Mouse (Mus musculus) heart, adult 9 months (tissue): ENCODE measurements around the gene Zfp384.
"Not testable (repeated sequence)": the region's sequence is repeated elsewhere in the genome, so short reads cannot be mapped to it uniquely, and the experiment has no call there.

Experiments
- DNase-seq, 2 experiments: peaks; one replicate each; pipeline ENCODE4 v3.0.0; 2022; ENCODE audit warnings: low spot score in 2 of 2

Gene Zfp384

DNA sequence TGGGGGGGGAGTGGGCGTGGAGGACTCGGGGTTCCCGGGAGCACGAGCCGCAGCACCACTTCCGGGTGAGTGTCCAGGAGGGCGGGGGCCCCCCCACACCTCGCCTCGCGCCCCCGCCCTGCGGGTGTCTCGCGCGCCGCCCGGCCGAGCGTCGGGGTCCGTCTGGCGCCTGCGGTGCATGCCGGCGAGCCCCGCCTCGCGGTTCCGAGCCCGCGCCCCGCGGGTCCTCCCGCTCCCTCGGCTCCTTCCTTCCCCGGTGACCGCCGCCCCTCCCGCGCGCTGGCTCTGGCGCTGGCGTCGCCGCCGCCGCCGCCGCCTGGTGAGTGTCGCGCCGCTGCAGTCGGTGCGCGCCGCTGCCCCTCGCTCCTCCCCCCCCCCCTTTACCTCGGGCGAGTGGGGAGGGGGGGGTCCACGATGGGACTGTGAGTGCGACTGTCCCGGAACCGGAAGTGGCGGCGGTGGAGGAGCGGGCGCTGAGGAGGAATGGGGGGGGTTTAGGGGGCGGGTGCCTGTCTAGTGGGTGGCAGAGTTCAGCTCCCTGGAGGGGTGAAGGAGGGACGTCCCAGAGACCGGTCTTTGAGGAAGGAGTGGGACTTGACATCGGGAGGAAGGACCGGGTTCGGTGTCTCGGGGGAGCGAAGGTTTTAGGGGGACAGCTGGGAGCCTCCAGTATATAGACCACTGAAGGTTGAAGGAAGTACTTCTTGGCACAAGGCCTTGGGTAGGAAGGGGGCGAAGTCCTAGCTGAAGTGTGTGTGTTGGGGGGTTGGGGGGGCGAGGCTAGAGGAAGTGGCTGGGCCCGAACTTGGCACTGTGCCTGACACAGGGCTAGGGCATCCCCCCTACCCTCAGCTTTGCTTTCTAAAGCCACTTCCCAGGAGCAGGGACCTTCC is 482 bp downstream of the Zfp384 start:
- peak; percentile 73 to 80 for DNase-seq

DNA sequence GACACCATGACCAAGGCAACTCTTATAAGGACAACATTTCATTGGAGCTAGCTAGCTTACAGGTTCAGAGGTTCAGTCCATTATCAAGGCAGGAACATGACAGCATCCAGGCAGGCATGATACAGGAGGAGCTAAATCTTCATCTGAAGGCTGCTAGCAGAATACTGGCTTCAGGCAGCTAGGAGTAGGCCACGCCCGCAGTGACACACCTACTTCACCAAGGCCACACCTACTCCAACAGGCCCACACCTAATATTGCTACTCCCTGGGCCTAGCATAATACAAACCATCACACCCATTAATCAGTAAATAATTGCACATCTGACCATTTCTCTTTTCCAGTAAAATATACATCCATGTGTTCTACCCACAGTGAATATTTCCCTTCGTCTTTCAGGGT is 8.7 kb downstream of the Zfp384 start:
- DNase-seq = no peak

DNA sequence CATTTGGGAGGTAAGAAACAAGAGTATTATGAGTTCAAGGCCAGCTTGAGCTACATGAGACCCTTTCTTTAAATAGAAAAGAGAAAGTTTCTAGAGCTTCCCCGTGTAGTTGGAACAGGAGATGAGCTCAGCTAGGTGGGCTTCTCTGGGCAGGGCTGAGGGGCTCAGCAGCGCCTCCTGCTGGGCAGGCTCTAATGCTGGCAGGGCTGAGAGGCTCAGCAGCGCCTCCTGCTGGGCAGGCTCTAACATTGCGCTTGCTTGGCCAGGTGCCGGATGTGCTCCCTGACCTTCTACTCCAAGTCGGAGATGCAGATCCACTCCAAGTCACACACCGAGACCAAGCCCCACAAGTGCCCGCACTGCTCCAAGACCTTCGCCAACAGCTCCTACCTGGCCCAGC is 21.6 kb downstream of the Zfp384 start:
- DNase-seq = not testable (repeated sequence)

DNA sequence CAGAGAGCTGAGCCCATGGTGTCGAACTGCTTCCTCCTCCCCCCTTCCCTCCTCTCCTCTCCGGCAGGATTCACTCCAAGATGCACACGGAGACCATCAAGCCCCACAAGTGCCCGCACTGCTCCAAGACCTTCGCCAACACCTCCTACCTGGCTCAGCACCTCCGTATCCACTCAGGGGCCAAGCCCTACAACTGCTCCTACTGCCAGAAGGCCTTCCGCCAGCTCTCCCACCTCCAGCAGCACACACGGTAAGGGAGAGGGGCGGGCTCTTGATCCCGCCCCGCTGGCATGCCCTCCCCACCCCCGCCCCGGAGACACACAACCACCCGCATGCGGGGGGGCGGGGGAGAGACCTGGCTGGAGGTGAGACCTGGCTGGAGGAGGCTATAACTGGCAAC is 22.7 kb downstream of the Zfp384 start:
- DNase-seq = no peak

DNA sequence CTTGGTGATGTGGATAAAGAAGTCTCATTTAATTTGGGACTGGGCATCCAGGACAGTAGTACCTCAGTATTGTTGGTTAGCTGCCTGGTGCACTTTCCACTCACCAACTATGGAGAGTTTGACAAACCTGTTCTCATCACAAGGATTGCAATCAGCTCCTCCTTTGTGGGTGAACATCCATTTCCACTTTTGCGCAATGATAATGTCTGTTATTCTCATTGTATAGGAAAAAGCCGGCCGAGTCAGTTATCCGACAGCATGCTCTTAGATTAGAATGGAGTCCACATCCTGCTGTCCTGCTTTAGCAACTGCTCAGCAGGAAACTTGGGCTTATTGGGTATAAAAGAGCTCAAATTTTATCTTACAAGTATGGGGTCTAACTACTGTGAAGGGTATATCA is 29.7 kb downstream of the Zfp384 start:
- DNase-seq = no peak

DNA sequence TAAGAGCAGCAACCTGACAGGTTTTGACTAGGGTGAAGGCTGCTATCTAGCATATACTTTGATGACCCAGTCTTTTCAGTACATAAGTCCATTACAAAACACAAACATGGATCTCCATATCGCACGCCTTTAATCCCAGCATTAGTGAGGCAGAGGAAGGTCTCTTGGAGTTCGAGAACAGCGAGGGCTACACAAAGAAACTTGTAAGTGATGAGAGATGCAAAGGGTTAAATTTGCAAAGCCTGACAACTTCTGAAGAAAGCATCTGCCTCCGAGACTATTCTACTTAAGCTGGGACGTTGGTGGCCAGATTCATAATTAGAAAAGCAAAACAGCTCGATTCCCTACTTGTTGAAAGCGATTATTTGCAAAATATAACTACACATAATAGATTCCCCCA is 30.2 kb downstream of the Zfp384 start:
- DNase-seq = peak in 1 of 2 experiments; percentile 21

DNA sequence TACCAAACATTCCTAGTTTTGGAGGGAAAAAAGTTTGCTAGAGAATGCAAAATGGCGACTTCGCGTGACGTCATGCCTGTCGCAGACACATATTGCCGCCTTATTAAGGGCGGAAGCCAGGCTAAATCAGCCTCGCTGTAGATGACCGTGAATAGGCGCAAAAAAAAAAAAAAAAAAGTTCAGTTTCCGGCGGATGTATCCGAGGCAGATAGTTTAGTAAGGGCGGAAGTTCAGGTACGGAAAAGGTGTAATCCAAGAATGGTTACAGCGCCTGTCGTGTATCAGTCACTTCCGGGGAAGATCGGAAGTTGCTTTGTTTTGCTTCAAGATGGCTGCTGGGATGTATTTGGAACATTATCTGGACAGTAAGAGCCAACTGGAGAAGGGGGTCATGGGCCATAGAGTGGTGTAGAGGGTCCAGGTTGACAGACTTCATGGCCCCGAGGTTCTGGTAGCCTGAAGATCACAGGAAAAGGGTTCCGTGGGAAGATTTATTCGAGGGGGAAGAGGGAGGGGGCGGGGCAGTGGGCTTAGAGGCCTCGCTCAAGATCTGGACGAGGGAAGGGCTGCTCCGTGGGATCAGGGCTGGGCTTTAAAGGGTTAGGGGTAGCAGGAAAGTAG is 30.7 kb downstream of the Zfp384 start, which contains the start of gene Ing4:
Gene Ing4, plus strand, starts transcription at position 228 of the 621 bp plus-strand sequence.
- peak; percentile 87 to 92 for DNase-seq

DNA sequence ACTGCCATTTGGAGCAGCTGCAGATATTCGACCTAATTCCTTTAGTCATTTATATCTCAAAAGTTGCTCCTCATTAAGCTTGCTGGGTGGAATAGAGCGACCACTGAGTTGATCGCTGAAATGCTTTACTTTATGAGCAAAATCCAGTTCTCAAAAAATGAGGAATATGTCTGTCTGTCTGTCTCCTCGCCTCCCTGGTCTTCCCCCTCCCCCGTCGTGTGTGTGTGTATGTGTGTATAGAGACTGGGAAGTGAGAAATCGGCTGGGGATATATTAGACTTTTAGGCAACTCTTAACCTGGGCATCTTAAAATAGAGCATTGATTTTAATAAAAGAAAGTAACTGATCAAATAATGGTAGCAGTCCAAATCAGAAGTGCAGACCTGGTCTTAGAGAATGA is 31.3 kb downstream of the Zfp384 start:
- DNase-seq = no peak

DNA sequence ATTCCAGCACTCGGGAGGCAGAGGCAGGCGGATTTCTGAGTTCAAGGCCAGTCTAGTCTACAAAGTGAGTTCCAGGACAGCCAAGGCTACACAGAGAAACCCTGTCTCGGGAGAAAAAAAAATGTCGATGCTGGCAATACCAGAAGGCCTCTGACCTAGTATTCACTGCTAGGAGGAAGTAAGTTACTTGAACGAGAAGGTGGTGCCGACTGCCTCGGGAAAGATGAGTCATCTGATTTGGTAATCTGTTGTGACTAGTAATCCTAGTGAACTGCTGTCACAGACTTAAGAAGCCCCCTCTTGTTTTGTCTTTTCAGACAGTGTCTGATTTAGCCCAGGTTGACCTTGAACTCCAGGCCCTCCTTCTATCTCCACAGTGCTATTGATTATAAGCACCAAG is 32.1 kb downstream of the Zfp384 start:
- DNase-seq = no peak

DNA sequence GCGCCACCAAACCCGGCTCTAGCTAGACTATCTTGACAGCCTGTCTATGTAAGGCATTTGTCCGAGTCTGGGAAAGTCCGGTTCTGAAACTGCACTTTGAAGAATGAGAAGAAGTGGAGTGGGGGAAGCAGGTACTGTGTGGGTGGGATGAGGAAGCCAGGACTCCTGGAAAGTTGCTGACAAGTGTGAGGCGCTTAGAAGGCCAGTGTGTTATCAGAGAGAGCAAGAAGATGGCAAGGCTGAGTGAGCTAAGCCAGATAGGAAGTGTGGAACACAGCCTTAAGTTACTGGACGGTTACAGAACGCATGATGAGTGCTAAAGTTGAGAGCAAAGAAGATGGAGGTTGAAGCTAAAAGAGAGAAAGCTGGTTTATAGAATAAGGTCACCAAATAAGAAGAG is 33.1 kb downstream of the Zfp384 start:
- no peak for DNase-seq

DNA sequence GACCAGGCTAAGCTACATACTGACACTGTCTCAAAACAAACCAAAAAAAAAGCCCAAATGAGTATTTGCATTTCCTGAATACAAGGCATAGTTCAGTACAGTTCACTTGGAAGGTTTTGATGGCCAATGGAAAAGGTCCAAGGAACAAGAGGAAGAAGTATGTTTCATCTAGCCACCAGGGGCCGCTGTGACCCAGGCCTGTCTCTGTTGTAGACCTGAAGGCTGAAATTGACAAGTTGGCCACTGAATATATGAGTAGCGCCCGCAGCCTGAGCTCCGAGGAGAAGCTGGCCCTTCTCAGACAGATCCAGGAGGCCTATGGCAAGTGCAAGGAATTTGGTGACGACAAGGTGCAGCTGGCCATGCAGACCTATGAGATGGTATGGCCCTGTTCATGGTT is 37.7 kb downstream of the Zfp384 start:
- DNase-seq = peak; percentile 42 to 74

DNA sequence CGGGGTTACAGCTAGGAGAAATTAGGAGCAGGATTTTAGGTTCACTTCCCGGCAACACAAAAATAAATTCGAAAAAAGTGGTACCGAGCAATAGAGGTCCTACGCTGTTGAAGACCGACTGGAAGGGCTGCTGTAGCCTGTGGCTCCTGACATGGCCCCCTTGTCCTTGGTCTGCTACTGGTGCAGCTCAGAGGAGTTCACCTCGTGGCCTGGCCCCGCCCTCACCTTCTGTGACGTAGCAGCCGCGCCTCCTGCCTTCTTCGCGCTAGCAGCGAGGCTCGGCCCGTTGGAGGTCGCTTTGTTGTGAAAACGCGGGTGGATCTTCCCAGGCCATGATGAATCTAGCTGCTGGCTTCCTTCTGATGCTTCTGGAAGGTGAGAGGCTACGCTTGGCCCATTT is 40.7 kb downstream of the Zfp384 start, which contains the start of gene Acrbp:
Gene Acrbp, plus strand, starts transcription at position 12 of the 400 bp plus-strand sequence.
- no peak for DNase-seq

DNA sequence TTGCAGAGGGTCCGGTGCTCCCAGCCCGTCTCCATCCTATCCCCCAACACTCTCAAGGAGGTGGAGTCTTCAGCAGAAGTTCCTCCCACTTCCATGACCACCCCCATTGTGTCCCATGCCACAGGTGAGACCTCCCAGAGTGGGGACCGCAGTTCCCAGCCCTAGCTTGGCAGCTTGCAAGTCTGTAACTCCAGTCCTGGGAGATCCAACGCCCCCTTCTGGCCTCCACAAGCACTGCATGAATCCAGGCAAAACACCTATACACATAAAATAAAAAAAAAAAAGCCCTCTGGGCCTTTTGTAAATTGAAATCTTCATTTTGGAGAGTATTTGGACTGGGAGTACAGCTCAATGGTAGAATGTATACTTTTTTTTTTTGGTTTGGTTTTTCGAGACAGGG is 42.3 kb downstream of the Zfp384 start:
- DNase-seq = no peak

DNA sequence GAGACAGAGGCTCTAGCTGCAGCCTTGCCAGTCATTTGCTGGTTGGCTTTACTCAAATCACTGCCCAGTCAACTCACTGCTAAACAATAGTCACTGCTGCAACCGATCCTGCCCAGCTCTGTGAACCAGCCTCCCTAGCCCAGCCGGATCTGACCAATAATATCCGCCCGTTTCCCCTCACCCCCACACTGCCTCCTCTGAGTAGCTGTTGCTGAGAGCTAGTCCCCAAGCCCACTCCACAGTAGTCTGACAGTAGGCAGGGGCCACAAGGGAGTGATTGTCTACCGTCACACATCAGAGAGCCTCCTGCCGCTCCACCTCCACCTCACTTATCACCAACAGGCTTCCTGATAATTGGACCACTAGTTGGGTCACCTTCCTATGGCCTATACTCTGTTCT is 52.5 kb downstream of the Zfp384 start:
- DNase-seq = no peak

DNA sequence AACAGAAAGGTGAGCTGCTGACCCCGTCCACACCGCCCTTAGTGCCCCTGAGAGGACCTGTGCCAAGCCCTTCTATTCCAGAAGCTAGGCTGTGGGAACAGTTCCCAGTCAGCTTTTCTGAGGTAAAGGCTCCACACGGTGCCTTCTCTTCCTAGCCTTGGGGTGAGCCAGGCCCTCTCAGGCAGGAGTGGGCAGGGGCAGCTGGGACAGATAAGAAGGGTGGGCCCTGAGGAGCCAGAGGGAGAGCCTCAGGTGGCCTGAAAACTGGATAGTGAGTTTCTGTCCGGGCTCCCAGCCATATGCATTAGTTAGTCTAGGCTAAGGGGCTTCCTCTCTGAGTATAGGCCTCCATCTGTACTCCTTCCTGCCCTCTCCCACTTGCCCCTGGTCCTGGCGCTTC is 53.6 kb downstream of the Zfp384 start:
- no peak for DNase-seq

DNA sequence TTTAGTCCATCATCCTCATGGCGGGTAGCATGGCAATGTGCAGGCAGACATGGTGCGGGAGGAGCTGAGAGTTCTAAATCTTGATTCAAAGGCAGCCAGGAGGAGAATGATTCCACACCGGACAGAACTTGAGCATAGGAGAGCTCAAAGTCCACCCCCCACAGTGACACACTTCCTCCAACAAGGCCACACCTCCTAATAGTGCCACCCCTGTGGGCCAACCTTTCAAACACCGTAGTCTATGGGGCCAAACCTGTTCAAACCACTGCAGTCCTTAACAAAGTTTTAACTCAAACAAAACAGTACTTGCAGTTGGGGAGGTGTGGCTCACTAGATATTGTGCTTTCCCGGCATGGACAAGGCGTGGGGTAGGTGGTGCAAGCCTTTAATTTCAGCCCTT is 55.0 kb downstream of the Zfp384 start:
- DNase-seq = no peak

DNA sequence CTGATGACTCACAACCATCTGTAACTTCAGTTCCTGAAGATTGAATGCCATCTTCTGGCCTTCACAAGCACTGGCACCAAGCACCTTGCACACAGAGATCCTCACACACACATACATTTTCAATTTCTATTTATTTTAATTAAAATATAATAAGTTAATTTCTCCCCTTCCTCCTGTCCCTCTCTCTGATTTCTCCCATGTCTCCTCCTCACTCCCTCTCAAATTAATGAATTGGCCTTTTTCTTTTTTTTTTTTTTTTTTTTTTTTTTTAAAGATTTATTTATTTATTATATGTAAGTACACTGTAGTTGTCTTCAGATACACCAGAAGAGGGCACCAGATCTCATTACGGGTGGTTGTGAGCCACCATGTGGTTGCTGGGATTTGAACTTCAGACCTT is 56.3 kb downstream of the Zfp384 start:
- not testable (repeated sequence) for DNase-seq

DNA sequence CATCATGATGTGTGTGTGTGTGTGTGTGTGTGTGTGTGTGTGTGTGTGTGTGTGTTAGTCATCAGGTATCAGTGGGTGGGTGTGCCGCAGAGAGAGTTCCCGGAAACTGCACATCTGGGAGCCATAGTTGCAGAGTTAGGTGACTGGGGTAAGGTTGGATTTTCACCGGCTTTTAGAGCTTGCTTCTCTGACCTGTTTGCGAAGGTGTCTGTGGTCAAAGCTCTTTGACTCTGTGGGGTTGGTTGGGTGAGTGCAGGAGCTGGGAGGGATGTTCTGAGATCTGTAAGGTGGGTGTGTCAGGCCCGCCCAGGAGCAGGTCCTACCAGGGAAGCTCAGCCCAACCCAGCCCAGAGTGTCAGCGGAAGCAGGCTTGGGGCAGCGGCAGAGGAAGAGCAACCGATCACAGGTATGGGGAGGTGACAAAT is 58.6 kb downstream of the Zfp384 start, which contains the start of gene Lpar5:
Gene Lpar5, plus strand, starts transcription at position 350 of the 425 bp plus-strand sequence.
- DNase-seq = no peak

DNA sequence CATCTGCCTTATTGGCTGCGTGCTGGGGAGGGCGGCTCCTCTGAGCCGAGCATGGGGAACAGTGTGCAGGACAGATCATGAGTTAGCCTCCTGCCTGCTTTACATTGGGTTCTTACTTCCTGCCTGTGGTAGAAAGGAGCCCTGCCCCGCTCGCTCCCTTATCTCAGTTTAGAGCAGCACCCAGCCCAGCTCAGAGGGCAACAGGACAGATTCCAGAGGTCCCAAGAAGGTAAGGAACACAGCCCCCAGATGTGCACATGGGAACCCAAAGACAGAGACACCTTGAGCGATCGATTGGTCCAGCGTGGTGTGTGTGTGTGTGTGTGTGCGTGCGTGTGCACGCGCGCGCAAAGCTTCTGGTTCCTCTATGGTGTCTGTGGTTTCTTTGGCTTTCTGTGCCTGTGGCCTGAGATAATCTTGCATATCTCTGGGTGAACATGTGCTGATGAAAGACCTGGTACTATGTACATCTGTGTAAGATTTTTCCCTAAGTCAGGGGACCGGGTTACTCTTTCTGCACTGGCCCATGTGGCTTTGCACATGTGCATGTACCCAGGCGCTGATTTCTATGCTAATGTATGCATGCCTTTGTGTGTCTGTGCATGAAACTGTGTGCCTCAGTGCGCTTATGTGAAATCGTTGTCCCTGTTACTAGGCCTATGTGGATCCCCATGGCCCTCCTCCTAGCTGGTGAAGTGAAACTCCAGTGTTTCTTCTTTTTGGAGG is 62.4 kb downstream of the Zfp384 start:
- no peak for DNase-seq

DNA sequence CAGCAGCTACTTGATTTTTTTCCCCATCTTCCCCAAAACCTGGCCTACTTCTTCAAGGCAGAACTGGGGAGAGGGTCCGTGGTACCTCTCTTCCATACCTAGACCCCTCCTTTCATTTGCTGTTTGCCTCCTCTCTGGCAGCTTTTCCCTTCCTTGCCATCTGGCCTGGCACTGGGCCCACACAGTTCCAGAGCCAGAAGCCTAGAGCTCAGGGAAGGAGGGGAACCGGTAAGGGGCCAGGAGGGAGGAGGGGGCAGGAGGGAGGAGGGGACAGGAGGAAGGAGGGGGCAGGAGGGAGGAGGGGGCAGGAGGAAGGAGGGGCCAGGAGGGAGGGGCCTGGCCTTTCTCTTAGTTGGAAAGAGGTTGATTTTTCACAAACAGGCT is 62.9 kb downstream of the Zfp384 start:
- no peak for DNase-seq

DNA sequence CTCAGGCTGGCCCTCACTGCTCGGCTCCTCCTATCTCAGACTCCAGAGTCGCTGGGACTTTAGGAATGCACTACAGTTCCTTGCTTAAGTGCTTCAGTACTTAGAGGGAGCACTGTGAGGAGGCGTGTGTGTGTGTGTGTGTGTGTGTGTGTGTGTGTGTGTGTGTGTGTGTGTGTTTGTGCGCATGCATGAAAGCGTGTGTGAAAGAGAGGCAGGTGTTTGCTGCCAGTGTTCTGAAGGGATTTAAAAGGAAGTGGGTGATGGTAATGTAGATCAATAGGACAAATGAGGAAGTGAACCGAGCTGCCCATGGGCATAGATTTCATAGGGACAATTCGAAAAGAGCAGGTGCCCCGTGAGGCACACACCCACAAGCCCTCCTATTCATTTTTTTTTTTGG is 64.9 kb downstream of the Zfp384 start:
- no peak for DNase-seq

DNA sequence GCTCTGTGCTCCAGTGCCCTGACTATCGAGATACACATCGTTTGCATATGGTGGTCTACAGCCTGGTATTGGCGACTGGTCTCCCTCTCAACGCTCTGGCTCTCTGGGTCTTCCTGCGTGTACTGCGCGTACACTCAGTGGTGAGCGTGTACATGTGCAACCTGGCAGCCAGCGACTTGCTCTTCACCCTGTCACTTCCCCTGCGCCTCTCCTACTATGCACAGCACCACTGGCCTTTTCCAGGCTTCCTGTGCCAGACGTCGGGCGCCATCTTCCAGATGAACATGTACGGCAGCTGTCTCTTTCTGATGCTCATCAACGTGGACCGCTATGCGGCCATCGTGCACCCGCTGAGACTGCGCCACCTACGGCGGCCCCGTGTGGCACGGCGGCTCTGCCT is 72.4 kb downstream of the Zfp384 start:
- DNase-seq = no peak
